Mouse (Mus musculus) heart, embryonic 12.5 days (tissue): Measurements from ENCODE around the gene Il34. TPM values are rescaled to one million over a fixed set of nuclear protein-coding genes. Genes with fewer than 3 reads are reported as not detected.
A peak's percentile ranks its signal among the peaks of the same experiment; 100 is the strongest.

ENCODE experiments used
- ATAC-seq: fragments of 200-750 bp; cut with Nextera tagmentation; 2 replicates; pipeline ENCODE4 v1.8.0; 2017; ENCODE audit warnings: moderate TSS enrichment, moderate library complexity; ENCODE audit not compliant: insufficient number of reproducible peaks, low FRiP score
- H3K27ac ChIP-seq: fragments of 300-500 bp; sonication (generic); 2 replicates; pipeline ENCODE4 v1.5.1; 2016; ENCODE audit warnings: mild to moderate bottlenecking, moderate library complexity; ENCODE audit not compliant: poor library complexity, severe bottlenecking
- H3K27me3 ChIP-seq: fragments of 300-500 bp; sonication (generic); replicated peaks from 2 replicates; pipeline ENCODE4 v1.6.1; 2016; ENCODE audit warnings: mild to moderate bottlenecking, moderate library complexity
- H3K36me3 ChIP-seq: fragments of 300-500 bp; sonication (generic); 2 replicates; pipeline ENCODE4 v1.6.1; 2016; ENCODE audit warnings: mild to moderate bottlenecking, moderate library complexity
- H3K4me1 ChIP-seq: fragments of 300-500 bp; sonication (generic); replicated peaks from 2 replicates; pipeline ENCODE4 v1.6.1; 2016; ENCODE audit warnings: mild to moderate bottlenecking
- H3K4me2 ChIP-seq: fragments of 300-500 bp; sonication (generic); 2 replicates; pipeline ENCODE4 v1.6.1; 2016; ENCODE audit warnings: mild to moderate bottlenecking, moderate library complexity
- H3K4me3 ChIP-seq: fragments of 300-500 bp; sonication (generic); 2 replicates; pipeline ENCODE4 v1.5.1; 2016; ENCODE audit warnings: mild to moderate bottlenecking
- H3K9ac ChIP-seq: fragments of 300-500 bp; sonication (generic); 2 replicates; pipeline ENCODE4 v1.6.1; 2016; ENCODE audit warnings: mild to moderate bottlenecking, moderate library complexity
- H3K9me3 ChIP-seq: fragments of 300-500 bp; sonication (generic); replicated peaks from 2 replicates; pipeline ENCODE4 v1.6.1; 2016; ENCODE audit warnings: mild to moderate bottlenecking, moderate library complexity
- whole genome bisulfite sequencing: fragments of 180-500 bp; shearing (Covaris S2); methylation state at CpG from one replicate; pipeline ENCODE4 v1.1.7; 2016; 5-methylcytosine and 5-hydroxymethylcytosine counted together
- polyA plus RNA-seq: library from polyadenylated mRNA; unstranded; fragments of >200 nt; fragmentation: Nextera tagmentation; extraction: Ambion mirVana; gene quantifications from 2 replicates; pipeline ENCODE4 v1.2.1, GENCODE M21; 2016

The Il34 gene
- polyA plus RNA-seq, 1 experiment from 2014 or later = 0.13 TPM

DNA sequence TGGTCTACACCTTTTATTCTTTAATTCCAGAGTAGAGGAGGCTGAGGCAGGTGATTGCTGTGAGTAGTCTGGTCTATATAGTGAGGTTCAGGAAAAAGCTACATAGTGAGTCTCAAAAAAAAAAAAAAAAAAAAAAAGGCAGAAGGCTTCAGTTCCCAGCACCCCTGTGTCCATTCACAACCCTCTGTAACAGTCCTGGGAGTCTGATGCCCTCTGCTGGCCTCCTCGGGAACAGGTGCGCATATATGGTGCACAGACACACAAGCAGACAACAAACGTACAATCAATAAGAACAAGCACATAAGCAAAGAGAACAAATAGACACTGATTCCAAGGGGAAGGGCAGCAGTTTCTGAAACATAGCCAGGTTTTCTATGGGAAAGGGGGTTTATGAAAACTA, 29.4 kb downstream of the Il34 start:
- no peak overlapping the region for H3K27ac ChIP-seq
- no peaks in the 10 kb centered on the region; the same call in 1 of the 2 replicates for H3K9me3 ChIP-seq
- H3K4me3 ChIP-seq = no peak overlapping the region
- H3K36me3 ChIP-seq = no peaks in the 10 kb centered on the region
- WGBS = 91% methylated on average over 3 of the region's 3 CpGs
- H3K4me1 ChIP-seq = peaks cover 13% of the 10 kb centered on the region; the same call in 1 of the 2 replicates
- H3K9ac ChIP-seq = no peak overlapping the region
- H3K4me2 ChIP-seq = no peak overlapping the region
- no peaks in the 10 kb centered on the region for H3K27me3 ChIP-seq
- ATAC-seq = no peak

DNA sequence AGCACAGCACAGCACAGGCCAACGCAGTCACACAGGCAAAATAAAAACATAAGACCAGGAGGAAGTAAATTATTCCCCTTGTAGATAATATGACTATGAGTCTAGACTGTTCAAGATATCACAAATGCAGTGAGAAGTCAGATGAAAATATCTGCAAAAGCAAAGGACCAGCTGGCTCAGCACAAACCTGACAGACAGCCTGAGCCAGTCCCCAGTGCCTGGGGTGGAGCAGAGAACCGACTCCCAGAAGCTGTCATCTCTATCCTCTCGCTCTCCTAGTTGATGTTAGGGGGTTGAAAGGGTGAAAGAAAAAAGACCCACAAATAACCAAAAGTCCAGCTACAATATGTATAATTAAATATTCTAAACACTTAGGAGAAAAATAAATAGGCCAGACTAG, 30.0 kb downstream of the Il34 start:
- 69% methylated on average over 3 of the region's 3 CpGs for WGBS
- ATAC-seq = no peak
- Histone ChIP-seq H3K9me3 (no peaks in the 10 kb centered on the region; the same call in 1 of the 2 replicates), H3K4me3 (no peak overlapping the region), H3K4me1 (peaks cover 13% of the 10 kb centered on the region; the same call in 1 of the 2 replicates), H3K36me3 (no peaks in the 10 kb centered on the region), H3K9ac (no peak overlapping the region), H3K4me2 (no peak overlapping the region), H3K27me3 (no peaks in the 10 kb centered on the region), H3K27ac (no peak overlapping the region)

DNA sequence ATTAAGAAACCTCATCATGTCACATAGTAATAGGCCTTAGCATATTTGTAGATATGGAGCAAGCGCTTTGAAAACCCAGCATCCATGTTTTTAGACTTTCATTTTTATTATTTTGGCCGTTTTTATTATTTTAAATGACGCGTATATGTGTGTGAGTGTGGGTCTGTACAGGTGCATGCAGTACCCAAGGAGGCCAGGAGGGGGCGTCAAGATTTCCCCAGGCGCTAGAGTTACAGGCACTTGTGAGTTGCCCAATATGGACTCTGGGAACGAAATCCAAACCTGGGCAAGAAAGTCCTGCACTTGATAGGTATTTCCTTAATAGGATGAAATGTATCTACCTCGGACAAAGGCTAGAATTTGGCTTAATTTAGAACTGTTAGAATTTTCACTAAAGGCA, 30.4 kb downstream of the Il34 start:
- Histone ChIP-seq H3K27me3 (no peaks in the 10 kb centered on the region), H3K36me3 (no peaks in the 10 kb centered on the region), H3K4me3 (no peak overlapping the region), H3K27ac (no peak overlapping the region), H3K4me2 (no peak overlapping the region), H3K9ac (no peak overlapping the region), H3K9me3 (no peaks in the 10 kb centered on the region; the same call in 1 of the 2 replicates), H3K4me1 (peaks cover 13% of the 10 kb centered on the region; the same call in 1 of the 2 replicates)
- WGBS = 65% methylated on average over 8 of the region's 8 CpGs
- no peak for ATAC-seq

DNA sequence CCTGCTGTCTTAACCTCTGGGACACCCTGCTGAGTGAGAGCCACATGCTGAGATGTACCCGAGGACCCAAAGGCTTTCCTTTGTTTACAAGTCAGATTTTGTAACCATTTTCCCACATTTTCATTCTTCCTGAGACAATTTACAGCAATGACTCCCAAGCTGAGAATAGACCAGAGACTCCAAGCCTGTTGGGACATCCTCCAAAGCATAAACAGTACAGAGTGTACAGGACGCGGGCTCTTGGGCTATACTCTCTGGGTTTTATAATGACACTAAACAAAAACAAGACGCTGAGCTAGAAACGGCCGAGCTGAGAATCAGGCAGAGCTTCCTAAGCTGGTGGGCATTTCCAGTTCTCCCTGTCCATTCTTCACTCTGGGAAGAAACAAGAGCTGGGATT, 31.0 kb downstream of the Il34 start:
- Histone ChIP-seq H3K4me3 (no peak overlapping the region), H3K27ac (no peak overlapping the region), H3K4me2 (no peak overlapping the region), H3K9me3 (no peaks in the 10 kb centered on the region; the same call in 1 of the 2 replicates), H3K27me3 (no peaks in the 10 kb centered on the region), H3K4me1 (peaks cover 13% of the 10 kb centered on the region; the same call in 1 of the 2 replicates), H3K9ac (no peak overlapping the region), H3K36me3 (no peaks in the 10 kb centered on the region)
- no peak for ATAC-seq
- WGBS = 86% methylated on average over 6 of the region's 6 CpGs

DNA sequence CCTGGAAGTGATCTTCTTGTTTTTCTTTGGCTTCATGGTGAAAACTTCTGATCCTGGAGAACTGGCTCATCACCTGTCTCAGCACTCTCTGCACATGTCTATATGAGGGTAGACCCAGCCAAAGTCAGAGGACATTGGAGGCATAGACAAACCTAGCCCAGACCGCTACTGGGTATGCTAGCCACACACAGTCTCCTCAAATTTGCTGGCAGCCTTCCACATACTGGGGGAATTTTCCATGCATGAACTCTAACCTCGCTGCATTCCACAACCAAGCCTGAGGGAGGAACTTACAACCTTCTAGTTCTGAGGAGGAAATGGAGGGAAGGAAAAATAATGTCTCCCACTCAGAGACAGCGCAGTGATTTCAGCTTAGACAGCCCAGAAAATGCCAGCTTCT, 31.7 kb downstream of the Il34 start:
- Histone ChIP-seq H3K4me2 (no peak overlapping the region), H3K36me3 (no peaks in the 10 kb centered on the region), H3K27me3 (no peaks in the 10 kb centered on the region), H3K4me3 (no peak overlapping the region), H3K27ac (no peak overlapping the region), H3K9ac (no peak overlapping the region), H3K9me3 (no peaks in the 10 kb centered on the region; the same call in 1 of the 2 replicates), H3K4me1 (peaks cover 13% of the 10 kb centered on the region; the same call in 1 of the 2 replicates)
- WGBS = 62% methylated on average over 3 of the region's 3 CpGs
- no peak for ATAC-seq

DNA sequence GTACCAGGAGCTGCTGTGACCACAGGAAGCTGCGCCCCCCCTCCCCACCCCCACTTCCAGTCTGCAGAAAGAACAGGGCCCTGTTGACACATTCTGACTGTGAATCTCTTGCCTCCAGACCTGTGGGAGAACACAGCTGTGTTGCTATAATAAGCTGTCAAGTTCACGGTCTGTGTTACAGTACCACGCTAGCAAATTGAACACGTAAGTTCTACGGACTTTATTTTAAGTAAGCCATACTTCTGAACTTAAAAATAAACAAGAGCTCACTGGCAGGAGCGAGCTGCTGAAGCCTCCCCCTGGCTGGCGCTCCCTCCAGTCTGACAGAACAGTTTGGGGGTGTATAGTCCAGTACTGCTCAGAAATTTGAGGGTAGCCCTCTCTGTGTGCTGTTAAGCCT, 33.3 kb downstream of the Il34 start:
- no peaks in the 10 kb centered on the region for H3K36me3 ChIP-seq
- H3K9ac ChIP-seq = no peak overlapping the region
- 67% methylated on average over 7 of the region's 7 CpGs for WGBS
- no peaks in the 10 kb centered on the region for H3K27me3 ChIP-seq
- ATAC-seq = no peak
- H3K4me3 ChIP-seq = no peak overlapping the region
- H3K4me2 ChIP-seq = no peak overlapping the region
- H3K27ac ChIP-seq = no peak overlapping the region; the same call in 1 of the 2 replicates
- no peaks in the 10 kb centered on the region; the same call in 1 of the 2 replicates for H3K9me3 ChIP-seq
- H3K4me1 ChIP-seq = peaks cover 13% of the 10 kb centered on the region; the same call in 1 of the 2 replicates

DNA sequence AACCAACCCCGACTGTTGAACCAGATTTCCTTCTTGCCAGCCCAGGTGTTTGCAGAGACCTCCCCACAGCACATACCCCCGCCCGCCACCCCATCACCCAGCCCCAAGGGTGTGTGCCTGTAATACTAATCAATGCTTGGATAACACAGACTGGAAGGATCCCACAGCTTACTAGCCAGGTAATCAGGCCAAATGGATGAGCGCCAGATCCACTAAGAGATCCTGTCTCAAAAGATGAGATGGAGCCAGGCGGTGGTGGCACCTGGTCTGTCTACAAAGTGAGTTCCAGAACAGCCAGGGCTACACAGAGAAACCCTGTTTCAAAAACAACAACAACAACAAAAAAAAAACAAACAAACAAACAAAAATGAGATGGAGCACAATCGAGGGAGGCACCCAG, 38.5 kb downstream of the Il34 start:
- Histone ChIP-seq H3K4me2 (no peak overlapping the region), H3K27ac (no peak overlapping the region), H3K27me3 (no peaks in the 10 kb centered on the region), H3K9ac (no peak overlapping the region), H3K9me3 (no peaks in the 10 kb centered on the region), H3K36me3 (no peaks in the 10 kb centered on the region), H3K4me3 (no peak overlapping the region), H3K4me1 (peaks cover 4% of the 10 kb centered on the region; the same call in 1 of the 2 replicates)
- ATAC-seq = no peak
- WGBS = 82% methylated on average over 6 of the region's 6 CpGs

DNA sequence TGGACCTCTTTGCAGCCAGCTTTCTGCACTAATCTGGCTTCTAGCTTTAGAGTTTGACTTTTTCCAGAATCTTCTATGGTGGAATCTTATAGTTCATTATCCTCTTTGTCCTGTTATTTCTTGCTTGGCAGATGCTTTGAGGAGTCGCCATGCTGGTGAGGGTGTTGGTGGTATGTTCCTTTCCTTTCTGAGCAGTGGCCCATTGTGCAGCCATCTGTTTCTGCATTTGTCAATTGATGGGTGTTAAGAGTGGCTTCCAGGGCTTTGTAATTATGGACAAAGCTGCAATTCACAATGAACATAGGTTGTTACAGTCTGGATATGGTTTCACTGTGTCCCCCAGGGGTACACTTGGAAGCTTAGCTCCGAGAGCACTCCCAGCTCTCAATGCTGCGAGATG, 41.1 kb downstream of the Il34 start:
- H3K4me3 ChIP-seq = no peak overlapping the region
- no peaks in the 10 kb centered on the region for H3K9me3 ChIP-seq
- no peak overlapping the region for H3K27ac ChIP-seq
- H3K9ac ChIP-seq = no peak overlapping the region
- ATAC-seq = no peak
- 82% methylated on average over 3 of the region's 3 CpGs for WGBS
- no peaks in the 10 kb centered on the region for H3K27me3 ChIP-seq
- H3K4me2 ChIP-seq = no peak overlapping the region
- no peaks in the 10 kb centered on the region for H3K36me3 ChIP-seq
- peaks cover 8% of the 10 kb centered on the region for H3K4me1 ChIP-seq

DNA sequence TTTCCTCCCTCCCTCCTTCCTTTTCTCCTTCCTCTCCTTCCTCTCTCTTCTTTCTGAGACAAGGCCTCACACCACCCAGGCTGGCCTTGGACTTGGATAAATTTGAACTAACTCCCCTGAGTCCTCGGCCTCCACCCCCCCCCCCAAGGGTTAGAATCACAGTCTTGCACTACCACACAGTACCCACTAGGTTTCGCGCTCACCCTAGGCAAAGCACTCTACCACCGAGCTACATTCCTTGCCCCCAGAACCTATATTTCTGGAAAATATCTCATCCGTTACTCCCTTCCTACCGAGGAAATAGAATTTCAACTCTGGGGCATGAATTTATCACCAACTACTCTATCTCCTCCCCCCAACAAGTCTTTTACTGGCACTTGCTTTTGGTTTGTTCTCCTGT, 43.7 kb downstream of the Il34 start:
- ATAC-seq = no peak
- Histone ChIP-seq H3K4me3 (no peak overlapping the region), H3K27ac (no peak overlapping the region)

DNA sequence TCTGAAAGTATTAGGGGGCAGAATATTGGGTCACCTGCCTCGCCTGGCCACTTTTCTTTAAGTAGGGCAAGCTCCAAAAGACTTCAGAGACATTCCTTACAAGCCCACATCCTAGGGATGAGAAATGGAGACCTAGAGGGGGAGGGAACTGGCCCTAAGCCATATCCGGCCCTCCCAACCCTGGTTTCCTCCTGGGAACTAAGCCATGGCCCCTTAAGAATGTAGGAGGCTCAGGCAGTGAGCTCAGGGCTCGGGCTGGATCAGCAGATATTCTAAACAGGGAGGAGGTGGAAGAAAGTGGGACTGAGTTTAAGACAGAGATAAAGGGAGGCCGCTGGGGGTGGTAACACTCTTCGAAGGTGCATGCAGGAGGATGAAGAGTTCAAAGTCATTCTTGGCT, 44.5 kb downstream of the Il34 start:
- Histone ChIP-seq H3K4me1 (peaks cover 8% of the 10 kb centered on the region), H3K9ac (no peak overlapping the region), H3K4me3 (no peak overlapping the region), H3K27ac (0 out of 2 replicates have a peak overlapping the region, but pooled peaks have one; percentile 3), H3K36me3 (no peaks in the 10 kb centered on the region), H3K27me3 (no peaks in the 10 kb centered on the region), H3K9me3 (no peaks in the 10 kb centered on the region), H3K4me2 (no peak overlapping the region)
- WGBS = 35% methylated on average over 5 of the region's 5 CpGs
- peak; percentile 69; the same call in 1 of the 2 replicates for ATAC-seq

More for the DNA sequence above, 43.7 kb downstream of the Il34 start:
- H3K27me3 ChIP-seq = no peaks in the 10 kb centered on the region
- no peaks in the 10 kb centered on the region for H3K9me3 ChIP-seq
- no peak overlapping the region for H3K4me2 ChIP-seq
- H3K36me3 ChIP-seq = no peaks in the 10 kb centered on the region
- no peak overlapping the region for H3K9ac ChIP-seq
- peaks cover 8% of the 10 kb centered on the region for H3K4me1 ChIP-seq
- WGBS = 51% methylated on average over 6 of the region's 6 CpGs

DNA sequence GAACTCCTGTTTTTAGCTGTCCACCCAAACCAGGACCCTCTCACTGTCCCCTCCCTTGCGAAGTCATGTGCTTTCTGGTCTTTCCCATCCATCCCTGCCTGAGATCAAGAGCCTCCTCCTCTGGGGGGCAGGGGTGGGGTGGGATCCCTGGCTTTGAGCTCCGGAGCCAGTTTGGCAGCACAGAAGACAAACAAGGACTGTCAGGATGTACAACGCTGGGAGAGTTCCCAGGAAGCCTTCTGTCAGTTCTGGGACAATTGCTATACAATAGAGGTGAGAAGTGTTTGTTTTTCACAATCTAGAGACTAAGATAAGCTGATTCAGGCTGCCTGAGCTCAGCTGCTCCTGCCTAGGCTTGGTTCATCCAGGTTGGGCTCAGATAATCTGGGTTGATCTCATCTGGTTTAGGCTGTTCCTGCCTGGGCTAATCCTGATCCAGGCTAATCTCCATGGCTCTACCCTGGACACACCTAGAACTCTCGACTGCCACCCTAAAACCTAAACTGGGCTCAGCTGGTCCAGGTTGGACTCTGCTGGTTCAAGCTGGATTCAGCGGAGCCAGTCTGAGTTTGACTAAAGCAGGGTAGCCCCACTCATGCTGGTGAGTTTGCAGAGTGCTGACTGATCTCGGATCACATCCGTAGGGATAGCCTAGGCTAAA, 45.3 kb downstream of the Il34 start:
- Histone ChIP-seq H3K9ac (no peak overlapping the region), H3K4me2 (no peak overlapping the region), H3K27ac (peak overlapping the region; percentile 2; the same call in 1 of the 2 replicates), H3K4me3 (no peak overlapping the region), H3K27me3 (no peaks in the 10 kb centered on the region), H3K4me1 (peaks cover 11% of the 10 kb centered on the region), H3K36me3 (no peaks in the 10 kb centered on the region), H3K9me3 (no peaks in the 10 kb centered on the region)
- 63% methylated on average over 7 of the region's 7 CpGs for WGBS
- 0 out of 2 replicates have a peak, but pooled peaks have one; percentile 16 for ATAC-seq
